Mouse (Mus musculus): ENCODE measurements around the gene Zfp91. TPM values are rescaled to one million over a fixed set of nuclear protein-coding genes. Genes with fewer than 3 reads are reported as not detected.

Gene Zfp91
- 10.6 and 11.2 TPM in 2 replicates for polyA plus RNA-seq (2014; fragmentation: Nextera tagmentation; extraction: Ambion mirVana)

GRCm38 (mm10) chr19:12795511-12796327 is at the start of gene Zfp91, which contains the start of gene Lpxn:
Gene Zfp91 (minus strand): TSS chr19:12796126.
Gene Lpxn (plus strand): TSS chr19:12796193.
- Histone ChIP-seq H3K4me2 (ENCODE audit: low read depth) (peak within 1 kb of the TSS; percentile 54), H3K27me3 (ENCODE audit: control insufficient read depth, insufficient read depth, low read length) (no peaks in the 10 kb centered on the region), H3K4me1 (ENCODE audit: control insufficient read depth, insufficient read depth, low read length) (no peaks in the 10 kb centered on the region; the same call in 1 of the 2 replicates), H3K9ac (ENCODE audit: low read length) (peak within 1 kb of the TSS; percentile 97), H3K4me3 (ENCODE audit: low read depth, low read length) (peak within 1 kb of the TSS; percentile 93), H3K27ac (ENCODE audit: low read depth, low read length) (peak within 1 kb of the TSS; percentile 99), H3K36me3 (ENCODE audit: control insufficient read depth, insufficient read depth, low read length) (no peaks in the 10 kb centered on the region), H3K9me3 (ENCODE audit: control insufficient read depth, low read length) (no peaks in the 10 kb centered on the region)
- DNase-seq (ENCODE audit: low spot score) (peak; percentile 98), ATAC-seq (ENCODE audit: insufficient read depth, low FRiP score, low TSS enrichment) (peak; percentile 93)
- under 1% methylated on average over 69 of the region's 76 CpGs for WGBS

- Histone ChIP-seq H3K36me3 (ENCODE audit: control insufficient read depth, insufficient read depth, low read length) (no peaks in the 10 kb centered on the region), H3K4me1 (ENCODE audit: control insufficient read depth, insufficient read depth, low read length) (no peaks in the 10 kb centered on the region), H3K27me3 (ENCODE audit: control insufficient read depth, insufficient read depth, low read length) (no peaks in the 10 kb centered on the region), H3K9ac (ENCODE audit: low read length) (no peak overlapping the region), H3K4me3 (ENCODE audit: low read depth, low read length) (no peak overlapping the region), H3K27ac (ENCODE audit: low read depth, low read length) (no peak overlapping the region), H3K9me3 (ENCODE audit: control insufficient read depth, low read length) (no peaks in the 10 kb centered on the region), H3K4me2 (ENCODE audit: low read depth) (no peak overlapping the region)
- ATAC-seq (ENCODE audit: insufficient read depth, low FRiP score, low TSS enrichment) = no peak
- no peak for DNase-seq (ENCODE audit: low spot score)
- 89% methylated on average over 1 of the region's 1 CpGs for WGBS
These were observed 42.6 kb upstream of the Zfp91 start for GRCm38 (mm10) chr19:12838507-12838906.

GRCm38 (mm10) chr19:12833625-12834024 is 37.7 kb upstream of the Zfp91 start:
- Histone ChIP-seq H3K4me2 (ENCODE audit: low read depth) (no peak overlapping the region), H3K9me3 (ENCODE audit: control insufficient read depth, low read length) (no peaks in the 10 kb centered on the region), H3K36me3 (ENCODE audit: control insufficient read depth, insufficient read depth, low read length) (no peaks in the 10 kb centered on the region), H3K9ac (ENCODE audit: low read length) (no peak overlapping the region), H3K27ac (ENCODE audit: low read depth, low read length) (no peak overlapping the region), H3K27me3 (ENCODE audit: control insufficient read depth, insufficient read depth, low read length) (no peaks in the 10 kb centered on the region), H3K4me3 (ENCODE audit: low read depth, low read length) (no peak overlapping the region), H3K4me1 (ENCODE audit: control insufficient read depth, insufficient read depth, low read length) (no peaks in the 10 kb centered on the region)
- 86% methylated on average over 3 of the region's 3 CpGs for WGBS
- DNase-seq (ENCODE audit: low spot score) = no peak
- ATAC-seq (ENCODE audit: insufficient read depth, low FRiP score, low TSS enrichment) = no peak

- H3K9ac ChIP-seq (ENCODE audit: low read length) = no peak overlapping the region
- H3K27ac ChIP-seq (ENCODE audit: low read depth, low read length) = no peak overlapping the region
- H3K9me3 ChIP-seq (ENCODE audit: control insufficient read depth, low read length) = no peaks in the 10 kb centered on the region
- WGBS = 74% methylated on average over 1 of the region's 1 CpGs
- no peaks in the 10 kb centered on the region for H3K4me1 ChIP-seq (ENCODE audit: control insufficient read depth, insufficient read depth, low read length)
- ATAC-seq (ENCODE audit: insufficient read depth, low FRiP score, low TSS enrichment) (no peak), DNase-seq (ENCODE audit: low spot score) (no peak)
- H3K4me2 ChIP-seq (ENCODE audit: low read depth) = no peak overlapping the region
- no peaks in the 10 kb centered on the region for H3K36me3 ChIP-seq (ENCODE audit: control insufficient read depth, insufficient read depth, low read length)
- no peak overlapping the region for H3K4me3 ChIP-seq (ENCODE audit: low read depth, low read length)
- no peaks in the 10 kb centered on the region for H3K27me3 ChIP-seq (ENCODE audit: control insufficient read depth, insufficient read depth, low read length)
These were observed 35.6 kb upstream of the Zfp91 start for GRCm38 (mm10) chr19:12831559-12831958.

- Histone ChIP-seq H3K36me3 (ENCODE audit: control insufficient read depth, insufficient read depth, low read length) (no peaks in the 10 kb centered on the region), H3K9me3 (ENCODE audit: control insufficient read depth, low read length) (no peaks in the 10 kb centered on the region), H3K4me2 (ENCODE audit: low read depth) (no peak overlapping the region), H3K9ac (ENCODE audit: low read length) (no peak overlapping the region), H3K27me3 (ENCODE audit: control insufficient read depth, insufficient read depth, low read length) (no peaks in the 10 kb centered on the region), H3K27ac (ENCODE audit: low read depth, low read length) (no peak overlapping the region), H3K4me3 (ENCODE audit: low read depth, low read length) (no peak overlapping the region), H3K4me1 (ENCODE audit: control insufficient read depth, insufficient read depth, low read length) (no peaks in the 10 kb centered on the region)
- no peak for ATAC-seq (ENCODE audit: insufficient read depth, low FRiP score, low TSS enrichment)
- no peak for DNase-seq (ENCODE audit: low spot score)
- 73% methylated on average over 2 of the region's 2 CpGs for WGBS
These were observed 35.0 kb upstream of the Zfp91 start for GRCm38 (mm10) chr19:12830823-12831430.

GRCm38 (mm10) chr19:12824549-12824948 is 28.6 kb upstream of the Zfp91 start:
- no peak for DNase-seq (ENCODE audit: low spot score)
- Histone ChIP-seq H3K36me3 (ENCODE audit: control insufficient read depth, insufficient read depth, low read length) (no peaks in the 10 kb centered on the region), H3K4me2 (ENCODE audit: low read depth) (no peak overlapping the region), H3K4me3 (ENCODE audit: low read depth, low read length) (no peak overlapping the region), H3K27ac (ENCODE audit: low read depth, low read length) (no peak overlapping the region), H3K4me1 (ENCODE audit: control insufficient read depth, insufficient read depth, low read length) (no peaks in the 10 kb centered on the region), H3K9me3 (ENCODE audit: control insufficient read depth, low read length) (no peaks in the 10 kb centered on the region), H3K27me3 (ENCODE audit: control insufficient read depth, insufficient read depth, low read length) (no peaks in the 10 kb centered on the region), H3K9ac (ENCODE audit: low read length) (no peak overlapping the region)
- ATAC-seq (ENCODE audit: insufficient read depth, low FRiP score, low TSS enrichment) = no peak
- WGBS = 67% methylated on average over 4 of the region's 4 CpGs

GRCm38 (mm10) chr19:12820383-12820782 is 24.5 kb upstream of the Zfp91 start:
- no peaks in the 10 kb centered on the region for H3K9me3 ChIP-seq (ENCODE audit: control insufficient read depth, low read length)
- ATAC-seq (ENCODE audit: insufficient read depth, low FRiP score, low TSS enrichment) = no peak
- no peak overlapping the region for H3K9ac ChIP-seq (ENCODE audit: low read length)
- H3K27me3 ChIP-seq (ENCODE audit: control insufficient read depth, insufficient read depth, low read length) = no peaks in the 10 kb centered on the region
- H3K4me3 ChIP-seq (ENCODE audit: low read depth, low read length) = no peak overlapping the region
- DNase-seq (ENCODE audit: low spot score) = peak; percentile 14
- H3K4me2 ChIP-seq (ENCODE audit: low read depth) = no peak overlapping the region
- H3K27ac ChIP-seq (ENCODE audit: low read depth, low read length) = no peak overlapping the region
- H3K36me3 ChIP-seq (ENCODE audit: control insufficient read depth, insufficient read depth, low read length) = no peaks in the 10 kb centered on the region
- no peaks in the 10 kb centered on the region for H3K4me1 ChIP-seq (ENCODE audit: control insufficient read depth, insufficient read depth, low read length)
- WGBS = 42% methylated on average over 4 of the region's 4 CpGs

GRCm38 (mm10) chr19:12818507-12818906 is 22.6 kb upstream of the Zfp91 start:
- H3K4me1 ChIP-seq (ENCODE audit: control insufficient read depth, insufficient read depth, low read length) = no peaks in the 10 kb centered on the region
- no peaks in the 10 kb centered on the region for H3K36me3 ChIP-seq (ENCODE audit: control insufficient read depth, insufficient read depth, low read length)
- H3K9ac ChIP-seq (ENCODE audit: low read length) = no peak overlapping the region
- H3K4me2 ChIP-seq (ENCODE audit: low read depth) = no peak overlapping the region
- H3K4me3 ChIP-seq (ENCODE audit: low read depth, low read length) = no peak overlapping the region
- no peak overlapping the region for H3K27ac ChIP-seq (ENCODE audit: low read depth, low read length)
- H3K9me3 ChIP-seq (ENCODE audit: control insufficient read depth, low read length) = no peaks in the 10 kb centered on the region
- ATAC-seq (ENCODE audit: insufficient read depth, low FRiP score, low TSS enrichment) = no peak
- no peaks in the 10 kb centered on the region for H3K27me3 ChIP-seq (ENCODE audit: control insufficient read depth, insufficient read depth, low read length)
- WGBS = 87% methylated on average over 1 of the region's 1 CpGs
- DNase-seq (ENCODE audit: low spot score) = no peak

GRCm38 (mm10) chr19:12813883-12814282 is 18.0 kb upstream of the Zfp91 start:
- WGBS = 95% methylated on average over 1 of the region's 1 CpGs
- Histone ChIP-seq H3K4me2 (ENCODE audit: low read depth) (no peak overlapping the region), H3K9me3 (ENCODE audit: control insufficient read depth, low read length) (no peaks in the 10 kb centered on the region), H3K36me3 (ENCODE audit: control insufficient read depth, insufficient read depth, low read length) (no peaks in the 10 kb centered on the region), H3K27me3 (ENCODE audit: control insufficient read depth, insufficient read depth, low read length) (no peaks in the 10 kb centered on the region), H3K4me3 (ENCODE audit: low read depth, low read length) (no peak overlapping the region), H3K9ac (ENCODE audit: low read length) (no peak overlapping the region), H3K27ac (ENCODE audit: low read depth, low read length) (no peak overlapping the region), H3K4me1 (ENCODE audit: control insufficient read depth, insufficient read depth, low read length) (no peaks in the 10 kb centered on the region)
- no peak for ATAC-seq (ENCODE audit: insufficient read depth, low FRiP score, low TSS enrichment)
- no peak for DNase-seq (ENCODE audit: low spot score)

Data from neural tube, embryonic 11.5 days (tissue).